Mouse (Mus musculus) limb, embryonic 15.5 days (tissue): ENCODE results near the gene Nol6. TPM values are rescaled to one million over a fixed set of nuclear protein-coding genes. Genes with fewer than 3 reads are reported as not detected.
A peak's percentile ranks its signal among the peaks of the same experiment; 100 is the strongest.
"Not testable (repeated sequence)": the region's sequence is repeated elsewhere in the genome, so short reads cannot be mapped to it uniquely, and the experiment has no call there.

Source experiments
- ATAC-seq: fragments of 200-750 bp; cut with Nextera tagmentation; 2 replicates; pipeline ENCODE4 v1.8.0; 2017; ENCODE audit warnings: low read depth, moderate TSS enrichment; ENCODE audit not compliant: insufficient number of reproducible peaks, low FRiP score, low TSS enrichment
- H3K27ac ChIP-seq: fragments of 300-500 bp; sonication (generic); 2 replicates; pipeline ENCODE4 v1.5.1; 2015; ENCODE audit warnings: moderate library complexity, mild to moderate bottlenecking, inconsistent platforms
- H3K27me3 ChIP-seq: fragments of 300-500 bp; sonication (generic); 2 replicates; pipeline ENCODE4 v1.6.1; 2015; ENCODE audit warnings: inconsistent platforms
- H3K36me3 ChIP-seq: fragments of 300-500 bp; sonication (generic); 2 replicates; pipeline ENCODE4 v1.6.1; 2015; ENCODE audit warnings: inconsistent platforms
- H3K4me1 ChIP-seq: fragments of 300-500 bp; sonication (generic); 2 replicates; pipeline ENCODE4 v1.6.1; 2015; ENCODE audit warnings: inconsistent platforms
- H3K4me2 ChIP-seq: fragments of 300-500 bp; sonication (generic); 2 replicates; pipeline ENCODE4 v1.6.1; 2015; ENCODE audit warnings: mild to moderate bottlenecking, inconsistent platforms
- H3K4me3 ChIP-seq: fragments of 300-500 bp; sonication (generic); 2 replicates; pipeline ENCODE4 v1.5.1; 2015; ENCODE audit warnings: mild to moderate bottlenecking, inconsistent platforms
- H3K9ac ChIP-seq: fragments of 300-500 bp; sonication (generic); 2 replicates; pipeline ENCODE4 v1.6.1; 2015; ENCODE audit warnings: inconsistent platforms
- H3K9me3 ChIP-seq: fragments of 300-500 bp; sonication (generic); 2 replicates; pipeline ENCODE4 v1.6.1; 2016; ENCODE audit warnings: inconsistent platforms
- WGBS: fragments of 180-500 bp; shearing (Covaris S2); methylation state at CpG from one replicate; pipeline ENCODE4 v1.1.7; 2015; 5-methylcytosine and 5-hydroxymethylcytosine counted together
- polyA plus RNA-seq: library from polyadenylated mRNA; unstranded; fragments of >200 nt; fragmentation: Nextera tagmentation; extraction: Ambion mirVana; gene quantifications from 2 replicates; pipeline ENCODE4 v1.2.1, GENCODE M21; 2015

Gene Nol6
- polyA plus RNA-seq, 1 experiment from 2014 or later, result 27.1 TPM

- Histone ChIP-seq H3K4me3 (no peak overlapping the region), H3K27me3 (peaks cover 25% of the 10 kb centered on the region), H3K9me3 (no peaks in the 10 kb centered on the region), H3K4me1 (peaks cover 44% of the 10 kb centered on the region), H3K27ac (peak overlapping the region; percentile 43; the same call in 1 of the 2 replicates), H3K9ac (no peak overlapping the region), H3K4me2 (no peak overlapping the region), H3K36me3 (no peaks in the 10 kb centered on the region)
- ATAC-seq, result no peak
- WGBS, result 58% methylated on average over 9 of the region's 9 CpGs
These were observed 29.9 kb downstream of the Nol6 start for GRCm38 (mm10) chr4:41094361-41094760.

- H3K36me3 ChIP-seq, result no peaks in the 10 kb centered on the region
- no peak for ATAC-seq
- H3K4me3 ChIP-seq, result no peak overlapping the region
- peaks cover 35% of the 10 kb centered on the region for H3K4me1 ChIP-seq
- H3K9me3 ChIP-seq, result no peaks in the 10 kb centered on the region
- H3K9ac ChIP-seq, result no peak overlapping the region
- H3K4me2 ChIP-seq, result no peak overlapping the region
- peaks cover 17% of the 10 kb centered on the region for H3K27me3 ChIP-seq
- WGBS, result 46% methylated on average over 1 of the region's 1 CpGs
- no peak overlapping the region for H3K27ac ChIP-seq
These were observed 31.3 kb downstream of the Nol6 start for GRCm38 (mm10) chr4:41092958-41093357.

DNA sequence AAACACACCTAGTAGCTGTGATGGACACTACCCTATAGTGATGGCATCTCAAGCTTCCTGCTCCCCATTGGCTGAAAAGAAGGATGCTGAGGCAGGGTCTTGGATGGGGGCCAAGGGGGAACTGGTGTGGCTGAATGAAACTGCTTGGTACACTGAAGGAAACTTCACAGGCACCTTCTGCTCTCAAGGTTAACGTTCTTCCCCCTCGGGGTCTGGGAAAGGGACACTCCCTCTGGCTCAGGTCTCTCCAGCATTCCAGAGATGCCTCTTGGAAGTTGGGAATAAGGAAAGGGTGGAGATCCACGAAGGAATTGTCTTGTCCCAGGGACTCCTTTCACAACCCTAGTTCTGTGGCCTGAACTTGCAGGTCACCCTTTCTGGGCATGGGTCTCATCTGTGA is 32.9 kb downstream of the Nol6 start:
- Histone ChIP-seq H3K4me1 (peaks cover 28% of the 10 kb centered on the region), H3K36me3 (no peaks in the 10 kb centered on the region), H3K27me3 (peaks cover 5% of the 10 kb centered on the region; the same call in 1 of the 2 replicates), H3K4me2 (no peak overlapping the region), H3K27ac (no peak overlapping the region), H3K9ac (no peak overlapping the region), H3K4me3 (no peak overlapping the region), H3K9me3 (no peaks in the 10 kb centered on the region)
- no peak for ATAC-seq
- 24% methylated on average over 3 of the region's 3 CpGs for WGBS

- Histone ChIP-seq H3K27me3 (no peaks in the 10 kb centered on the region), H3K4me1 (peaks cover 23% of the 10 kb centered on the region; the same call in 1 of the 2 replicates), H3K36me3 (no peaks in the 10 kb centered on the region), H3K4me2 (no peak overlapping the region), H3K9ac (no peak overlapping the region), H3K9me3 (no peaks in the 10 kb centered on the region), H3K27ac (peak overlapping the region; percentile 63; the same call in 1 of the 2 replicates), H3K4me3 (no peak overlapping the region)
- ATAC-seq, result no peak
- WGBS, result 61% methylated on average over 2 of the region's 2 CpGs
These were observed 34.5 kb downstream of the Nol6 start for GRCm38 (mm10) chr4:41089705-41090104.

GRCm38 (mm10) chr4:41089189-41089588 is 35.1 kb downstream of the Nol6 start:
- no peak for ATAC-seq
- H3K36me3 ChIP-seq, result no peaks in the 10 kb centered on the region
- no peak overlapping the region for H3K9ac ChIP-seq
- H3K4me1 ChIP-seq, result peaks cover 21% of the 10 kb centered on the region; the same call in 1 of the 2 replicates
- H3K27ac ChIP-seq, result no peak overlapping the region
- 68% methylated on average over 4 of the region's 4 CpGs for WGBS
- H3K4me2 ChIP-seq, result no peak overlapping the region
- no peaks in the 10 kb centered on the region for H3K27me3 ChIP-seq
- H3K9me3 ChIP-seq, result no peaks in the 10 kb centered on the region
- H3K4me3 ChIP-seq, result no peak overlapping the region

- H3K27ac ChIP-seq, result no peak overlapping the region
- H3K4me1 ChIP-seq, result peaks cover 13% of the 10 kb centered on the region; the same call in 1 of the 2 replicates
- no peaks in the 10 kb centered on the region for H3K9me3 ChIP-seq
- 84% methylated on average over 16 of the region's 16 CpGs for WGBS
- no peak overlapping the region for H3K9ac ChIP-seq
- H3K36me3 ChIP-seq, result no peaks in the 10 kb centered on the region
- ATAC-seq, result no peak
- no peak overlapping the region for H3K4me3 ChIP-seq
- no peak overlapping the region for H3K4me2 ChIP-seq
- H3K27me3 ChIP-seq, result no peaks in the 10 kb centered on the region
These were observed 36.6 kb downstream of the Nol6 start for GRCm38 (mm10) chr4:41087459-41088298.

GRCm38 (mm10) chr4:41086947-41087346 is 37.3 kb downstream of the Nol6 start:
- WGBS, result 71% methylated on average over 9 of the region's 9 CpGs
- no peak overlapping the region for H3K27ac ChIP-seq
- no peaks in the 10 kb centered on the region for H3K36me3 ChIP-seq
- no peaks in the 10 kb centered on the region for H3K9me3 ChIP-seq
- H3K27me3 ChIP-seq, result no peaks in the 10 kb centered on the region
- no peak overlapping the region for H3K4me3 ChIP-seq
- H3K4me2 ChIP-seq, result no peak overlapping the region
- peaks cover 13% of the 10 kb centered on the region; the same call in 1 of the 2 replicates for H3K4me1 ChIP-seq
- ATAC-seq, result no peak
- no peak overlapping the region for H3K9ac ChIP-seq

- Histone ChIP-seq H3K4me3 (no peak overlapping the region), H3K4me1 (0 out of 2 replicates have a peak, but pooled peaks cover under 1% of the 10 kb centered on the region), H3K9me3 (no peaks in the 10 kb centered on the region), H3K27me3 (no peaks in the 10 kb centered on the region), H3K36me3 (no peaks in the 10 kb centered on the region), H3K4me2 (no peak overlapping the region), H3K27ac (no peak overlapping the region), H3K9ac (no peak overlapping the region)
- ATAC-seq, result no peak
- 81% methylated on average over 4 of the region's 4 CpGs for WGBS
These were observed 39.4 kb downstream of the Nol6 start for GRCm38 (mm10) chr4:41084819-41085218.

DNA sequence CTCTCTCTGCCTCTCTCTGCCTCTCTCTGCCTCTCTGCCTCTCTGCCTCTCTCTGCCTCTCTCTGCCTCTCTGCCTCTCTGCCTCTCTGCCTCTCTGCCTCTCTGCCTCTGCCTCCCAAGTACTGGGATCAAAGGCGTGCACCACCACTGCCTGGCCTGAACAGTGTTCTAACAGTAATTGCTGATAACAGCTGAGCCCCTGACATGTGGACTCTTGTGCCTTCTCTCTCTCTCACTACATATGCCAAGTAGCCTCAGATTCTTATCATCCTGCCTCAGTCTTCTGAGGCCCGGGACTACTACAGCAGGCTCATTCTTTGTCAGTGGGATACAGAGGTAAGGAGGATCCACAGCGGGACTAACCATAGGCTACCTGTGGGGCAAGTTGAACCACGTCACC is 41.5 kb downstream of the Nol6 start:
- H3K9ac ChIP-seq, result not testable (repeated sequence)

DNA sequence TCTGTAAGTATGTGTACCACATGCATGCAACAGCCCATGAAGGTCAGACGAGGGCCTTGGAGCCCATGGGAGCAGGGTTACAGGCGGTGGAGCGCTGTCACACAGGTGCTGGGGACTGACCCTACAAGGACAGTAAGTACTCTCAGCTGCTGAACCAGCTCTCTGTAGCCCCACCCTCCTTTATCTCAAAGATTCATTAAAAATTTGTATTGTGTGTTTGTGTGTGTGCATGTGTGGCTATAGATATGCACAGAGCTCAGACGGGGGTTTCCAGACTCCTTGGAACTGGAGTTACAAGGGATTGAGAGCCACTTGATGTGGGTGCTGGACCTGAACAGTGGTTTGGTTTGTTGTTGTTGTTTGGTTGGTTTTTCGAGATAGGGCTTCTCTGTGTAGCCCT is 42.5 kb downstream of the Nol6 start:
- no peak for ATAC-seq
- Histone ChIP-seq H3K4me1 (no peaks in the 10 kb centered on the region), H3K36me3 (no peaks in the 10 kb centered on the region), H3K4me3 (no peak overlapping the region), H3K27me3 (no peaks in the 10 kb centered on the region), H3K9ac (no peak overlapping the region), H3K27ac (no peak overlapping the region), H3K4me2 (no peak overlapping the region), H3K9me3 (no peaks in the 10 kb centered on the region)
- 78% methylated on average over 5 of the region's 5 CpGs for WGBS

More for the DNA sequence above, 41.5 kb downstream of the Nol6 start:
- not testable (repeated sequence) for H3K4me3 ChIP-seq, H3K36me3 ChIP-seq, H3K9me3 ChIP-seq, ATAC-seq, H3K4me1 ChIP-seq, H3K27me3 ChIP-seq, H3K4me2 ChIP-seq, H3K27ac ChIP-seq
- 54% methylated on average over 4 of the region's 4 CpGs for WGBS

- Histone ChIP-seq H3K27me3 (no peaks in the 10 kb centered on the region), H3K36me3 (no peaks in the 10 kb centered on the region), H3K4me2 (no peak overlapping the region), H3K4me1 (no peaks in the 10 kb centered on the region), H3K9me3 (no peaks in the 10 kb centered on the region), H3K27ac (no peak overlapping the region), H3K9ac (no peak overlapping the region), H3K4me3 (no peak overlapping the region)
- ATAC-seq, result no peak
- WGBS, result 61% methylated on average over 6 of the region's 6 CpGs
These were observed 45.5 kb downstream of the Nol6 start for GRCm38 (mm10) chr4:41078726-41079125.

DNA sequence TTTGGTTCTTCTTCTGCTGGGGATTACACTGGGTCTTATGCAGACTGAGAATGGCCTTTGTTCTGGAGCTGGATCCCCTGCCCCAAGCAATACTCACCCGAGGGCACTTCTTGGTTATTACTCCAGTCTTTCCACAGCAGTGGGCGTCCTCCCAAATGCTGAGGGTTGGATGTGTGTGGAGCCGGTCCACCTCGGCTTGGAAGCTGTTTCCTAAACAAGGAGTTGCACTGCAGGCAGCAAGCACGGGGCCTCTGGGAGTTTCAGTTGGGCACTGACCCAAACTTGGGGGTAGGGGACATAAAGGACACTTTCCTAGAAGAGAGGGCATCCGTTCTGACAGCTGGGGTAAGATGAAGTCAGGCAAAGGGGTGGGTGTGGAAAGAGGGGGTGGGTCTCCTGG is 49.8 kb downstream of the Nol6 start:
- no peaks in the 10 kb centered on the region for H3K4me1 ChIP-seq
- H3K4me2 ChIP-seq, result no peak overlapping the region
- no peaks in the 10 kb centered on the region for H3K27me3 ChIP-seq
- 59% methylated on average over 6 of the region's 6 CpGs for WGBS
- H3K9ac ChIP-seq, result no peak overlapping the region
- H3K36me3 ChIP-seq, result no peaks in the 10 kb centered on the region
- ATAC-seq, result no peak
- no peak overlapping the region for H3K4me3 ChIP-seq
- no peak overlapping the region for H3K27ac ChIP-seq
- no peaks in the 10 kb centered on the region for H3K9me3 ChIP-seq
